ENCODE assay signal across 20 mouse cellular contexts in genomic region chr6:95573035-95573759, GRCm38 (mm10).
"Had no signal": no experiment of that assay in that cellular context is flagged by ENCODE, and none has a peak within 500 bp of the region (broad histone marks: within the 10 kb centered on the region; RNA-seq: fewer than 3 reads in every experiment).

No protein-coding gene starts in this region.

- H3K4me2 ChIP-seq: liver, embryonic 15.5 days; lung, embryonic 15.5 days; midbrain, embryonic 12.5 days; neural tube, embryonic 13.5 days; neural tube, embryonic 15.5 days had no signal

- H3K27ac ChIP-seq: liver, embryonic 15.5 days; macrophage; midbrain, embryonic 10.5 days; midbrain, embryonic 12.5 days; neural tube, embryonic 13.5 days; neural tube, embryonic 15.5 days had no signal

- H3K36me3 ChIP-seq: lung, embryonic 15.5 days; midbrain, embryonic 10.5 days; midbrain, embryonic 12.5 days; neural tube, embryonic 13.5 days; neural tube, embryonic 15.5 days had no signal

- H3K4me3 ChIP-seq: liver, embryonic 15.5 days; lung, embryonic 15.5 days; megakaryocyte, embryonic 14.5 days; midbrain, embryonic 10.5 days; midbrain, embryonic 12.5 days; myocyte; neural tube, embryonic 13.5 days; neural tube, embryonic 15.5 days had no signal

- ATAC-seq: liver, postnatal 0 days; lung, postnatal 0 days; midbrain, embryonic 16.5 days had no signal

- H3K9me3 ChIP-seq: liver, embryonic 15.5 days; lung, embryonic 15.5 days; megakaryocyte, embryonic 14.5 days; midbrain, embryonic 10.5 days; midbrain, embryonic 12.5 days; neural tube, embryonic 13.5 days; neural tube, embryonic 15.5 days had no signal

- H3K27me3 ChIP-seq: liver, embryonic 15.5 days; lung, embryonic 15.5 days; megakaryocyte, embryonic 14.5 days; neural tube, embryonic 15.5 days had no signal

- DNase-seq: liver, postnatal 0 days; lung, adult 2 months; lung, postnatal 14 days; lung, postnatal 36 days; midbrain, embryonic 14.5 days; right cerebral cortex, postnatal 14 days; thymus, adult 18-20 months; thymus, postnatal 14 days; thymus, postnatal 36 days had no signal

- H3K9ac ChIP-seq: liver, embryonic 15.5 days; liver, postnatal 0 days; lung, embryonic 15.5 days; midbrain, embryonic 12.5 days; neural tube, embryonic 13.5 days; neural tube, embryonic 15.5 days had no signal

- H3K4me1 ChIP-seq: liver, embryonic 15.5 days had no signal
